Mouse (Mus musculus) gastrocnemius, postnatal 36 days (tissue): ENCODE measurements around the gene Chid1. TPM values are rescaled to one million over a fixed set of nuclear protein-coding genes. Genes with fewer than 3 reads are reported as not detected.
"Not testable (repeated sequence)": the region's sequence is repeated elsewhere in the genome, so short reads cannot be mapped to it uniquely, and the experiment has no call there.

Source experiments
- DNase-seq, 2 experiments: peaks; one replicate each; pipeline ENCODE4 v3.0.0; 2022
- intact Hi-C: fragments of 180-260 bp; cut with DNase I; formaldehyde crosslinking; loops from one replicate; pipeline ENCODE4 v1.15.1; 2025
- total RNA-seq, 2 experiments: library from RNA; stranded (reverse); gene quantifications; 2 replicates each; pipeline ENCODE4 v1.2.3; 2021

Gene Chid1
- total RNA-seq, 2 experiments from 2014 or later = 13.9 to 14.5 TPM

DNA sequence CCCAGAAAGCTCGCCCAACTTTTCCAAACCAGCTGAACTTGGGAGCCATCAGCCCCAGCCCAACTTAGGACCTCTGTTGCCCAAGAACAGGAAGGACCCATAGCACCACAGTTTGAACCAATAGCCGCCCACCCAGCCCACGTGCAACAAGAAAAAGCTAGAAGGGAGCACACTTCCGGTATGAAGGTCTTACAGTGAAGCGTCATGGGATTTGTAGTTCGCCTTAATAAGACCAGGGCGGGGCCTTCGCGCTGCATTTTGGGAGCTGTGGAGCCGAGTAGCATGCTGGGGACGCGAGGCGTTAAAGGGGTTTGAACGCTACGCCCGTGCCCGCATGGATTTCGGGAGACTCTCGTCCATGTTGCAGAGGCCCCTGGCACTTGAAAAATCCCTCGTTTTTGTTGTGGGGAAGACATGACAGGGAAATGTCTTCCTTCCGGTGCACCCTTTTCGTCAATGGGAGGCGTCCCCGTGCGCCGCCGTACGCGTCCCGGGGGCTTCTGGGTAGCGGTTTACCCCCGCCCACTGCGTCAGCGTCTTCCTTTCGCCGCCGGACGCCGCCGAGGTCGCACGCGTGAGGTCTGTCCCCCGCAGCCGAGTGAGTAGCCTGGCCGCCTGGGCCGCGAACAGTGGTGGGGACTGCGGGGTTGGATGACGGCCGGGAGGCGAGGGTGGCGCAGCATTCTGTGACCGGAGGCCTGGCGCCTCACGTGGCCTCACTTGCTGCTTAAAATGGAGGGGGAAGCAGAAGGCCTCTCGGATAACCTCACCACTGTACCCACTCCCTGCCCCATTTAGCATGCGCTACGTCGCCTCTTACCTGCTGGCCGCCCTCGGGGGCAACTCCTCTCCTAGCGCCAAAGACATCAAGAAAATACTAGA is 92.3 kb downstream of the Chid1 start, which contains the start of gene Rplp2:
TSS of gene Rplp2 (plus strand) at position 261 of the 882 bp plus-strand sequence.
- DNase-seq = peak; percentile 90 to 94
- intact Hi-C loops = no loop called here

GRCm38 (mm10) chr7:141446374-141446773 is 93.3 kb downstream of the Chid1 start:
- intact Hi-C loops, DNase-seq: not testable (repeated sequence)

DNA sequence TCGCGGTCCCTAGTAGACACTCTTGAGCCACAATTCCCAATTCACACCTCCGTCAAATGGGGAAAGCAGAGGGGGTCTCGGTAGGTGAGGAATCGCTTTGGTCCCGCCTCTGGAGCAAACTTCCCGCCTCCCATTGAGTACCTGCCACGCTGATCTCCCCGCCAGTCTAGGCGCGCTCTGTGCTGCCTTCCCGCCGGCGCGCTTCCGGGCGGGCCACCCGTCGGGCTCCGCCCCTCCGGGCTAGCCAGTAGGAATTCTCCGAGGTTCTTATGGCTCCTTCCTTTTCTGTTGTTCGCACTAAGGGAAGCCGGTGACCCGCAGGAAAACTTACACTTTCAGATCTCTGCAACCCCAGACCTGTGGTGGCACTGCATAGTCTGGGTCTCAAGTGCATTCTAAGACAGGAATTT is 95.8 kb downstream of the Chid1 start, which contains the start of gene Pidd1:
TSS of gene Pidd1 (minus strand) at position 198 of the 410 bp plus-strand sequence.
- no peak for DNase-seq
- intact Hi-C loops = no loop called here

Other genes starting within 250 kb of the Chid1 start
- gene Drd4, start 247.9 kb downstream of the Chid1 start, total RNA-seq = not detected
- gene Deaf1, start 212.2 kb downstream of the Chid1 start, total RNA-seq = 10 to 100 TPM; 13.9 to 14.8 TPM
- gene Tmem80, start 212.1 kb downstream of the Chid1 start, total RNA-seq = 10 to 100 TPM; 10.2 to 10.6 TPM
- gene Eps8l2, start 201.0 kb downstream of the Chid1 start, total RNA-seq = 1 to 10 TPM; 2.1 to 2.5 TPM
- 10 to 100 TPM; 81.0 to 82.7 TPM for gene Taldo1, start 147.7 kb downstream of the Chid1 start, total RNA-seq
- 1 to 10 TPM; 6.3 to 6.7 TPM for gene Gatd1, start 125.7 kb downstream of the Chid1 start, total RNA-seq
- gene Cend1, start 110.4 kb downstream of the Chid1 start, total RNA-seq = under 1 TPM; 0.20 to 0.39 TPM
- 10 to 100 TPM; 15.6 to 38.4 TPM for gene Slc25a22, start 102.0 kb downstream of the Chid1 start, total RNA-seq
- gene Pidd1, start 95.8 kb downstream of the Chid1 start, total RNA-seq = under 1 TPM; 0.15 to 0.18 TPM
- 100 to 1,000 TPM; 466 to 562 TPM for gene Rplp2, start 92.5 kb downstream of the Chid1 start, total RNA-seq
- 100 to 1,000 TPM; 306 to 361 TPM for gene Pnpla2, start 84.7 kb downstream of the Chid1 start, total RNA-seq
- gene Cracr2b, start 78.8 kb downstream of the Chid1 start, total RNA-seq = 1 to 10 TPM; 6.3 to 7.4 TPM
- 10 to 100 TPM; 65.6 to 83.2 TPM for gene Cd151, start 72.5 kb downstream of the Chid1 start, total RNA-seq
- 10 to 100 TPM; 53.1 to 58.7 TPM for gene Polr2l, start 64.7 kb downstream of the Chid1 start, total RNA-seq
- 10 to 100 TPM in 1 of 2 experiments, 1 to 10 TPM in 1; 7.2 to 14.1 TPM for gene Tspan4, start 64.6 kb downstream of the Chid1 start, total RNA-seq
- gene Ap2a2, start 22.3 kb upstream of the Chid1 start, total RNA-seq = 10 to 100 TPM; 45.3 to 46.6 TPM
- not detected for gene Muc6, start 115.5 kb upstream of the Chid1 start, total RNA-seq
- gene Muc2, start 150.5 kb upstream of the Chid1 start, total RNA-seq = not detected
- gene Muc5ac, start 249.1 kb upstream of the Chid1 start, total RNA-seq = not detected